Mouse (Mus musculus): ENCODE measurements around the gene Frmd4b. TPM values are rescaled to one million over a fixed set of nuclear protein-coding genes. Genes with fewer than 3 reads are reported as not detected.
"Not testable (repeated sequence)": the region's sequence is repeated elsewhere in the genome, so short reads cannot be mapped to it uniquely, and the experiment has no call there.

Frmd4b gene
- polyA plus RNA-seq, 1 experiment from 2014 or later = 16.9 TPM

DNA sequence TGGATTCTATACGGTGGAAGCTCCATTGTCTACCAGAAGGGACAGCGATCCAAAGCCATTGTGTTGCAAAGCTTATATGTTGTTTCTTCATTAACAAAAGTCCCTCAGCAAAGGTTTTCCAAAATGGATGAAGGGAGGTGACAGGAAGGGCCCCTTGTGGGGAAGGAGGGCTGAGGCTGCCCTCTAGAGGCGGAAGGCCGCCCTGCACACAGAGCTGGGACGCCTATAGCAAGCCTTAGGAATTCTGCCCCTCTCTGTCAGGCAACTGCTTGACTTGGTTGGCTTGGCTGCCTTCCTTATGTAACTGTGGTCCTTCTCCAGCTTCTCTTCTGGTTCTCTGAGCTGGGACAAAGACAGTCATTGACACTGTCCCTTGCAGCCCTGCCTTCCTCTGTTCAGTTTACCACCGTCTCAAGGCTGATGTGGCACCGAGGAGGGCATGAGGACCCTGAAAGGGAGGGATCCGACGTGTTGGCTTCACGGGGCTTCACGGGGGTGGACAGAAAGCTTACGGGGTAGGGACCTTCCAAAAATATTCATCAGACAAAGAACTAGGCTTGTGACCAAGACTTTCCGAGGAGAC lies 200.3 kb downstream of the Frmd4b start:
- no peaks in the 10 kb centered on the region for H3K27me3 ChIP-seq (replicated peaks; ENCODE audit: low read depth, poor library complexity, severe bottlenecking)
- H3K9me3 ChIP-seq = no peaks in the 10 kb centered on the region
- H3K4me1 ChIP-seq = peaks cover 11% of the 10 kb centered on the region
- no peak overlapping the region for H3K4me3 ChIP-seq
- peak; percentile 86 for DNase-seq (ENCODE audit: low spot score)
- 58% methylated on average over 13 of the region's 13 CpGs for WGBS
- H3K36me3 ChIP-seq (replicated peaks) = no peaks in the 10 kb centered on the region
- no peak overlapping the region for H3K27ac ChIP-seq (replicated peaks)

DNA sequence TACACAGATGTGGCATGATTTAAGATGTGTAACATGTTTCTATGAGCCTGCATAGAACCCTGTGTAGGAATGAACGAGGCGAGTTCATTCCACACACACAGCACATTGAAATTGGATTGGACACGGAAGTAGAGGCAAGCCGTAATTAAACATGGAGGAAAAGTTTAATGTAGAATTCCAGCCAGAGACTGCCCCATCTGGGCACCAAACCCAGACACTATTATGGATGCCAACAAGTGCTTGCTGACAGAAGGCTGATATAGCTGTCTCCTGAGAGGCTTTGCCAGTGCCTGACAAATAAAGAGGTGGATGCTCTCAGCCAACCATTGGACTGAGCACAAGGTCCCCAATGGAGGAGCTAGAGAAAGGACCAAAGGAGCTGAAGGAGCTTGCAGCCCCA lies 201.8 kb downstream of the Frmd4b start:
- H3K27me3 ChIP-seq (replicated peaks; ENCODE audit: low read depth, poor library complexity, severe bottlenecking); H3K9me3 ChIP-seq; H3K4me3 ChIP-seq; DNase-seq (ENCODE audit: low spot score); H3K36me3 ChIP-seq (replicated peaks); H3K27ac ChIP-seq (replicated peaks); H3K4me1 ChIP-seq: not testable (repeated sequence)
- 92% methylated on average over 4 of the region's 4 CpGs for WGBS

DNA sequence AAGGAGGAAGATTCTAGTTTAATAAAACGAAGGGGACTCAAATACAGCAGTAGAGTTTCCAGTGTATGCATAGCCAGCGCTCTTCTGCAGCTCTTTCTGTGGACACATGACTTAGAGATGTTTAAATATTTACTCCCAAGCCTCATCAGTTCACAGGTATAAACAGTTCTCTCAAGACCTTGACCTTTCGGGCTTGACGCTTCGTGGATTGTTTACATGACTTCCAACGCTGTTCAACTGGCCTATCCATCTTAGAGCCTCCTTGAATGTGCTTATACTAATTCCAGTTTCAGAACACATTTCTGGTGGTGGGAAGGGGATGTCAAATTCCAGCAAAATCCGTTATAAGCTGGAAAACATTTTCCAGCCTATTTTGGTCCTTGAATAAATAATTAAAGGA lies 203.9 kb downstream of the Frmd4b start:
- no peaks in the 10 kb centered on the region for H3K9me3 ChIP-seq
- H3K4me3 ChIP-seq = no peak overlapping the region
- DNase-seq (ENCODE audit: low spot score) = no peak
- peaks cover 22% of the 10 kb centered on the region for H3K4me1 ChIP-seq
- H3K36me3 ChIP-seq (replicated peaks) = no peaks in the 10 kb centered on the region
- H3K27ac ChIP-seq (replicated peaks) = no peak overlapping the region
- no peaks in the 10 kb centered on the region for H3K27me3 ChIP-seq (replicated peaks; ENCODE audit: low read depth, poor library complexity, severe bottlenecking)
- 76% methylated on average over 7 of the region's 7 CpGs for WGBS

DNA sequence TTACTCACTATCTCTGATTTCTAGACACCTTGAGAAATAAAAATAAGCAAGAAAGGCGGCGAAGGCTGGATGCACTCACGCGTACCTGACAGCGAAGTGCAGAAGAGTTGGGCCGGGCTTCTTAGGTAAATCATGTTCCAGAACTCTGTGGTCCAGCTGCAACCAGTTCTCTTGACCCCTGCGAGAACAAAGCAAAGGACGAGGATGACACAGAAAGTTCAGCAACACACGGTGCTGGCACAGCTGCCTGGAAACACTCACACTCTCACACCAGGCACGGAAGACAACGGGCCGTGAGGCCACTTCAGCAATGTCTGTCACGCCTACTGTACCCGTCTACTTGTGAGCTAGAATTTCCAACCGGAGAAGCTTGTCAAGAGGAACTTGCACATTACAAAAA lies 204.9 kb downstream of the Frmd4b start:
- peaks cover 22% of the 10 kb centered on the region for H3K4me1 ChIP-seq
- H3K27me3 ChIP-seq (replicated peaks; ENCODE audit: low read depth, poor library complexity, severe bottlenecking) = no peaks in the 10 kb centered on the region
- 93% methylated on average over 15 of the region's 15 CpGs for WGBS
- DNase-seq (ENCODE audit: low spot score) = no peak
- no peak overlapping the region for H3K27ac ChIP-seq (replicated peaks)
- no peaks in the 10 kb centered on the region for H3K9me3 ChIP-seq
- no peaks in the 10 kb centered on the region for H3K36me3 ChIP-seq (replicated peaks)
- H3K4me3 ChIP-seq = no peak overlapping the region

DNA sequence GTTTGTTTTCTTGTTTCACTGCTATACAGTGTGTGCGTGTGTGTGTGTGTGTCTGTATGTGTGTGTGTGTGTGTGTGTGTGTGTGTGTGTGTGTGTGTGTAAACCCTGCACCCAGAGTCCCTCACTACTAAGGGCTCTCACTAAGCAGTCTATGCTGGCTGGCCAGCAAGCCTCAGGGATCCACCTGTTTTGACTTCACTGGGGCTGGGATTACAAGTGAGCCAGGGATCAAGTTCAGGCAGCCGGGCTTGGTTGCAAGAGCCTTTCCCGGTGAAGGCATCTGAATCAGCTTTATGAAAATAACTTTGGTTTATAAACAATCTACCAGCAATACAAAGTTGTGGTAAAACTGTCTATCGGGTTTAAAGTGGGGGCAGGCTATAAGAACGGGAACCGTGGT lies 206.0 kb downstream of the Frmd4b start:
- Histone ChIP-seq H3K27ac (replicated peaks) (no peak overlapping the region), H3K4me1 (peaks cover 17% of the 10 kb centered on the region), H3K4me3 (no peak overlapping the region), H3K27me3 (replicated peaks; ENCODE audit: low read depth, poor library complexity, severe bottlenecking) (no peaks in the 10 kb centered on the region), H3K9me3 (no peaks in the 10 kb centered on the region), H3K36me3 (replicated peaks) (no peaks in the 10 kb centered on the region)
- 84% methylated on average over 6 of the region's 6 CpGs for WGBS
- DNase-seq (ENCODE audit: low spot score) = no peak

DNA sequence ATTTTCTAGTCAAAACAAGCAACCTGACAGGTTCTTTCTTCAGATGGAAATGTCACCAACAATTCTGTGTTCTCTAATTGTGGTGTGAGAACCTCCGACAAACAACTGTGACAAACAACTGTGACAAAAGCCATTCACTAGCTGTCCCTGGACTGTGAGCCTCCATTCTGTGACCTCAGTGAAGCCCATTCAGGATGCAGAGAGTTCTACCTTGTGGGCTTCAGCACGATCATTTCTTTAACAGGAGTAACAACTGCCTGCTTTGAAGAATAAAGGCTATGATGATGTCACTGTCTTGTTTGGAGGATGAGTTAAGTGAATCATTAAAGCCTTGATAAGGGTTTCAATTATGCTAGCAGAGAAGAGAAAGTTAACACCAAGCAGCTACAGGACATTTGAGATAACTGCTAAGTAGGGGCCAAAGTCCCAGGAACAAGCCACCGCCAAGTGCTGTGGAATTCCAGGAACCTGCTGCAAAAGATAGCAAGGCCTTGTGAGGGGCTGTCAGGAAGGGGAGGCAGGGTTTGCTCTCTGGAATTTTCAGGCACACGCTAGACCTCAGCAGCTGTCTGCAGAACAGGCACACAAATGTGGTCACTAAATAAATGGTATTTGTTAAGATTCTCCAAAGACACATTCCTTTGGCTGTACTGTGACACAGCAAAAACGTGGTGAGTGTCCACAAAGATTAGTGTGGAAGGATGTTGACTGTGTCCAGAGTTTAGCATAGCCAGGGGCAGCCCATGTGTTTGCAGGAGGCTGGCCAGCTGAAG lies 207.7 kb downstream of the Frmd4b start:
- DNase-seq (ENCODE audit: low spot score) = no peak
- no peaks in the 10 kb centered on the region for H3K9me3 ChIP-seq
- no peaks in the 10 kb centered on the region for H3K36me3 ChIP-seq (replicated peaks)
- H3K4me3 ChIP-seq = no peak overlapping the region
- WGBS = 32% methylated on average over 5 of the region's 5 CpGs
- no peaks in the 10 kb centered on the region for H3K27me3 ChIP-seq (replicated peaks; ENCODE audit: low read depth, poor library complexity, severe bottlenecking)
- H3K4me1 ChIP-seq = peaks cover 31% of the 10 kb centered on the region
- H3K27ac ChIP-seq (replicated peaks) = no peak overlapping the region

DNA sequence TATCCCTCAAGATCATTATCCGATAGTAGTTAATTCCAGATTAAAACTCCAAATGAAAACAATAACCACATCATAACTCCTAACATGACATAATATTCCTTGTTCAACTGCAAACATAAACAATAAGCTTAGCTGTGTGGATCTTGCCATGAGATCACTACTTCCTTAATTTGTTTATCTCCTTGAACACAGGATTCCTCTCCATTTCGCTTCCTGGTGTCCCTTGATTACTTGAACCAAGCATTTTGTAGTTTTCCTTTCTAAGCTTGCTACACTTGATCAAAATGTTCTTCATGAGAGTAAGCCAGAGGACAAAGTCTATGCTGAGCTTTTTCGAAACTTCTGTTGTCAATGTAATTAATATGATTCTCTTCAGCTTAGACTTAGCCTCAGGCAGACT lies 209.4 kb downstream of the Frmd4b start:
- H3K4me1 ChIP-seq = peaks cover 44% of the 10 kb centered on the region
- no peak for DNase-seq (ENCODE audit: low spot score)
- no peak overlapping the region for H3K27ac ChIP-seq (replicated peaks)
- H3K4me3 ChIP-seq = no peak overlapping the region
- H3K27me3 ChIP-seq (replicated peaks; ENCODE audit: low read depth, poor library complexity, severe bottlenecking) = no peaks in the 10 kb centered on the region
- 84% methylated on average over 3 of the region's 3 CpGs for WGBS
- no peaks in the 10 kb centered on the region for H3K9me3 ChIP-seq
- H3K36me3 ChIP-seq (replicated peaks) = no peaks in the 10 kb centered on the region

DNA sequence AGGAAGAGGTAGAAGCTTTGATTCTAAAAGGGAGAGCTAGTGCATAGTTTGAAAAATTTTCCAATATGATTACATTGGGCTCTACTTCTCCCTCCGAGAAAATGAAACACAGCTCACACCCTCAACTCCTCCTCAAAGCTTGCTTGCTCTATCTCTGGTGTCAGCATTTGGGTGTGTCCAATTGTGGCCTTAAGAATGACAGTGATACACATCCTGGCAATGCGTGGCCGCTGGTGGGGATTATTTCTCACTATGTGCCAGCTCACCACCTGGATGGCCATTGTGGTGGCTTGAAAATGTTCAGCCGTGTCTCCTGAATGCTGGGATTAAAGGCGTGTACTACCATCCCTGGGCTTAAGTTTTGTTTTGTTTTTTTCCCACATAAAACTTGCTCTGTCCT lies 209.9 kb downstream of the Frmd4b start:
- no peaks in the 10 kb centered on the region for H3K9me3 ChIP-seq
- no peak overlapping the region for H3K27ac ChIP-seq (replicated peaks)
- H3K27me3 ChIP-seq (replicated peaks; ENCODE audit: low read depth, poor library complexity, severe bottlenecking) = no peaks in the 10 kb centered on the region
- no peak overlapping the region for H3K4me3 ChIP-seq
- no peaks in the 10 kb centered on the region for H3K36me3 ChIP-seq (replicated peaks)
- no peak for DNase-seq (ENCODE audit: low spot score)
- peaks cover 47% of the 10 kb centered on the region for H3K4me1 ChIP-seq
- WGBS = 88% methylated on average over 5 of the region's 5 CpGs

DNA sequence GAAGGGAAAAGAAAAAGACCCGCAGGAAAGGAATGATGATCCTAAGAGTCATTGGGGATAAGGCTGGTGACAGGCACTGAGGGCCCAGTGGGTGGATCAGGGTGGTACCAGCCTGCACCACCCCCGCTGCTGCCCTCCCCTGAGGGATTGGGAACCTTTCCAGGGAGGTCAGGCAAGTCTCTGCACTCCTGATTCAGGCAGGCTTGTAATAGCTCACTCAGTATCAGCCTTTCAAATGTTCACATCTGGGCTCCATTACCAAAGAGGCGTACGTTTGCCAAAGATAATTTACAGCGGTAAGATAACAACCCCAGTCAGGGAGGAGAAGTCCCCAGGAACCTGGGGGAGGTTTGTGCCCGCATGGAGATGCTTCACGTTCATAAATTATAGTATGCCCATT lies 212.0 kb downstream of the Frmd4b start:
- peak; percentile 46 for DNase-seq (ENCODE audit: low spot score)
- WGBS = 31% methylated on average over 7 of the region's 7 CpGs
- no peaks in the 10 kb centered on the region for H3K36me3 ChIP-seq (replicated peaks)
- no peaks in the 10 kb centered on the region for H3K9me3 ChIP-seq
- H3K4me3 ChIP-seq = no peak overlapping the region
- peaks cover 42% of the 10 kb centered on the region for H3K4me1 ChIP-seq
- no peaks in the 10 kb centered on the region for H3K27me3 ChIP-seq (replicated peaks; ENCODE audit: low read depth, poor library complexity, severe bottlenecking)
- H3K27ac ChIP-seq (replicated peaks) = peak overlapping the region; percentile 69

DNA sequence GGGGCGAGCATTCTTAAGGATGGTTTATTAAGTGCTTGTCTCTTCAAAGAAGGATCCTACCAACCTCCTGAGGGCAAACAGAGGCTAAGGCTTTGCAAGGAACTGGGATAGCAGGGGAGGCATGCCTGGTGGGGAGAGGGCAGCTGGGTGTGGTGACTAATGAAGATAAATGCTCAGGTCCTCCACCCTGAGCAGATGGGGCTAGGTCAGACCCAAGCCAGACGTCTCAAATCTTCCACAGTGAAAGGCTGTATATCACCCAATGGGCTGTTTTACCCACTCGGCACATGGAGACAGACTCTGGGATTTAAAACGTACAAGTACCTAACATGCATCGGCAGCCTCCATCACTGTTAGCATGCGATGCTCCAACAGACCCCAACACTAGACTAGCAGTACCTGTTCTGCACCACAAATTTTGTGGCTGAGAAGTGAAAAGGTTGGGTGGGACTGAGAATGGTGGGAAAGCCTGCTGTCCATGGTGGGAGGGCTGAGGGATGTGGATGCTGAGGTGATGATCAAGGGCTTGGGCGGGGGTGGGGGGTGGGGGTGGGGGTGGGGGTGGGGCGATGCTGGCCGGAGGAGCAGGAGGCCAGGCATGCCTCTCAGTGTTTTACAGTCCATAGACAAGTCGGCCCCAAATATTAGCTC lies 214.4 kb downstream of the Frmd4b start:
- H3K36me3 ChIP-seq (replicated peaks) = no peaks in the 10 kb centered on the region
- no peaks in the 10 kb centered on the region for H3K9me3 ChIP-seq
- no peak overlapping the region for H3K4me3 ChIP-seq
- WGBS = 69% methylated on average over 10 of the region's 10 CpGs
- H3K27me3 ChIP-seq (replicated peaks; ENCODE audit: low read depth, poor library complexity, severe bottlenecking) = no peaks in the 10 kb centered on the region
- H3K4me1 ChIP-seq = peaks cover 32% of the 10 kb centered on the region
- DNase-seq (ENCODE audit: low spot score) = no peak
- no peak overlapping the region for H3K27ac ChIP-seq (replicated peaks)

DNA sequence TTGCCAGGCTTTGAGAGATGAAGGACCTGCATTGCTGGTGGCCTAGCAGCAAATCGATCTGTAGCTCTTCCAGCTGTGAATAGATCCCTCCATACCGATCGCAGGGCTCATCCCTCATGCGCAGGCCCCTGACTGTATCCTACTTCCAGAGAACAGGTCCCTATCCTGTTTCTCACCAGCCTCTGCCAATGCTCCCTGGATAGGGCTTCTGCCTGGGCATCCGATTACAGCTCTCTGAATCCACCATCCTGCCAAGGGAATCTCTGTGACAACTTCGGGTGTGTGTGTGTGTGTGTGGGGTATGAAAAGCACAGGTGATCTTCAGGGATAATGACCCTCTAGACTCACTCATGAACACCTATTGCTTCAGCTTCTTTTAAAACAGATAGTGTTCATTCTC lies 216.9 kb downstream of the Frmd4b start:
- Histone ChIP-seq H3K27ac (replicated peaks) (no peak overlapping the region), H3K9me3 (no peaks in the 10 kb centered on the region), H3K27me3 (replicated peaks; ENCODE audit: low read depth, poor library complexity, severe bottlenecking) (no peaks in the 10 kb centered on the region), H3K36me3 (replicated peaks) (no peaks in the 10 kb centered on the region), H3K4me1 (peaks cover 44% of the 10 kb centered on the region), H3K4me3 (no peak overlapping the region)
- no peak for DNase-seq (ENCODE audit: low spot score)
- WGBS = 90% methylated on average over 6 of the region's 6 CpGs

DNA sequence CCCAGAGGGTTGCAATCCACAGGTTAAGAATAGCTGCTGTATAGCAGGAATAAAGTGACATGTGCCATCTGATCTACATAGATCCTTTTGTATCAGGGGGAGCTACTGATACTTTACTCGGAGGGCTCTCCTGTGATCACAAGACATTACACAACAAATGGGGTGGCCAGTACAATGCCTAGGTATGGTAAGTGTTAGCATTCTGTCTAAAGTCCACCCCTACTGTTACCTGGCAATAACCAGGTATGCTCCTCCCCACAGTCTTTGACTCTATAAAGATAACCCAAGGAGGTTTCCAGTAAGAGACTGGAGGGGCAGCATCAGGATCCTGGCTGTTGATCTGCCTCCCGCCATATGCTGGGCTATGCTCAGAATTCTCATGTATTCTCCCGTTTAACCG lies 219.4 kb downstream of the Frmd4b start:
- no peak for DNase-seq (ENCODE audit: low spot score)
- 91% methylated on average over 4 of the region's 4 CpGs for WGBS

DNA sequence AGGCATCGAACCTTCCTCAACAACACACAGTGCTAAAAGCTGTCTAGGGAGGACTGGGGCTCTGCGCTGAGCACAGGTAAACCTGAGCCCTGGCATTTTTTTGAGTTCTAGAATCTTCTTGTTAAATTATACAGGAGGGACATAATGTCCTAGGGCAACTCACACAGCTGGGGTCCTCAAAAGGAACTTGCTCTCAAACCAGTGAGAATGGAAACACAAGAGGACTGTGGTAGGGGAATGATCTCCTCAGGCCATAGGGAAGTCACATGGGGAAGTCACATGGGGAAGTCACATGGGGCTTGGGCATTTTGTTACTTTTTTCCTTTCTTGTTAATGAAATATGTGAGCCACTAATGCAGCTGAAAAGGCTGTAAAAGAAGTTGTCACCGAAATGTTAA lies 220.4 kb downstream of the Frmd4b start:
- no peaks in the 10 kb centered on the region for H3K27me3 ChIP-seq (replicated peaks; ENCODE audit: low read depth, poor library complexity, severe bottlenecking)
- H3K4me3 ChIP-seq = no peak overlapping the region
- H3K36me3 ChIP-seq (replicated peaks) = no peaks in the 10 kb centered on the region
- no peaks in the 10 kb centered on the region for H3K9me3 ChIP-seq
- no peak overlapping the region for H3K27ac ChIP-seq (replicated peaks)
- WGBS = 60% methylated on average over 3 of the region's 3 CpGs
- H3K4me1 ChIP-seq = peaks cover 32% of the 10 kb centered on the region
- DNase-seq (ENCODE audit: low spot score) = no peak

More for the DNA sequence above, 219.4 kb downstream of the Frmd4b start:
- no peak overlapping the region for H3K27ac ChIP-seq (replicated peaks)
- peaks cover 35% of the 10 kb centered on the region for H3K4me1 ChIP-seq
- H3K9me3 ChIP-seq = no peaks in the 10 kb centered on the region
- no peaks in the 10 kb centered on the region for H3K36me3 ChIP-seq (replicated peaks)
- no peak overlapping the region for H3K4me3 ChIP-seq
- H3K27me3 ChIP-seq (replicated peaks; ENCODE audit: low read depth, poor library complexity, severe bottlenecking) = no peaks in the 10 kb centered on the region

Data from embryonic facial prominence, embryonic 10.5 days (tissue).